5 mouse cellular contexts compared by ENCODE assay signal in genomic region chr4:94689804-94690203, GRCm38 (mm10). TPM values are rescaled to one million over a fixed set of nuclear protein-coding genes. Genes with fewer than 3 reads are reported as not detected.
"Had no signal": no experiment of that assay in that cellular context is flagged by ENCODE, and none has a peak within 500 bp of the region (broad histone marks: within the 10 kb centered on the region; RNA-seq: fewer than 3 reads in every experiment).

No protein-coding gene starts in this region.

RNA-seq across cellular contexts. Expression of gene Lrrc19, which starts 39.9 kb away (rescaled TPM):
- total RNA-seq: neutrophil, adult 5-6 weeks had no signal
- polyA plus RNA-seq: spleen, adult 2 months; testis, adult 2 months; thymus, adult 2 months; urinary bladder, adult 2 months had no signal

RNA-seq across cellular contexts. Expression of gene Tek, which starts 49.3 kb away (rescaled TPM):
- total RNA-seq: neutrophil, adult 5-6 weeks had no signal
